Mouse (Mus musculus): ENCODE measurements around the gene Ephb2. TPM values are rescaled to one million over a fixed set of nuclear protein-coding genes. Genes with fewer than 3 reads are reported as not detected.

The Ephb2 gene
- polyA plus RNA-seq, 1 experiment from 2014 or later, result 33.7 TPM

DNA sequence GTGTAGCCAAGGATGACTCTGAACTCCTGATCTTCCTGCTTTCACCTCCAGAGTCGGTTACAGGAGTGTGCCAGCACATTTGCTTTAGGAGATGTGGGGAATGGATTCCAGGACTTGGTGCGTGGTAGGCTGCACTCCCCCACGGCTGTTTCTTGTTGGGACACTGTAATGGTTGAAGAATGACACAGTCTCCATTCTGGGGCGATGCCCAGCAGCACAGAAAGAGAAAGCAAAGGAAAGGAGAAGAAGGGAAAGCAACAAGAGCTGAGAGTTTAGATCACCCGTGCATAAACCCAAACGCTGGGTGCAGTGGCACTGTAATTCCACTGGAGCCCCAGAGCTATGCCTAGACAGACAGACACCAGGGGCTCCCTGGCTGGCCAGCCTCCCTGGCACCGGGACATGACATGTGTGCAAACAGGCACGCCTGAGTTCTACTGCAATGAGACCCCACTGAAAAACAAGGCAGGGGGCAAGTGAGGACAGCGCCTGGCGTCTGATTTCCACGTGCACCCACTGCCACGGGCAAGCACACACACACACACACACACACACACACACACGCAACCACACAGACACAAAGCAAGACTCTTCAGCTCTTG is 104.7 kb downstream of the Ephb2 start:
- H3K4me2 ChIP-seq, result no peak overlapping the region
- ATAC-seq (ENCODE audit: low FRiP score) (no peak), DNase-seq (ENCODE audit: low spot score, missing footprints) (no peak)
- no peak overlapping the region for H3K4me3 ChIP-seq (ENCODE audit: low read depth, low read length)
- H3K36me3 ChIP-seq (ENCODE audit: control insufficient read depth, insufficient read depth, low read length), result no peaks in the 10 kb centered on the region
- H3K9ac ChIP-seq (ENCODE audit: low read length), result no peak overlapping the region
- peaks cover 37% of the 10 kb centered on the region for H3K4me1 ChIP-seq (ENCODE audit: control insufficient read depth, insufficient read depth, low read length)
- no peaks in the 10 kb centered on the region for H3K27me3 ChIP-seq (ENCODE audit: control insufficient read depth, insufficient read depth, low read length)
- H3K9me3 ChIP-seq (ENCODE audit: control insufficient read depth, low read length), result no peaks in the 10 kb centered on the region
- no peak overlapping the region for H3K27ac ChIP-seq (ENCODE audit: low read depth, low read length)
- 81% methylated on average over 13 of the region's 13 CpGs for WGBS

- no peaks in the 10 kb centered on the region for H3K27me3 ChIP-seq (ENCODE audit: control insufficient read depth, insufficient read depth, low read length)
- H3K4me1 ChIP-seq (ENCODE audit: control insufficient read depth, insufficient read depth, low read length), result peaks cover 31% of the 10 kb centered on the region
- no peak for ATAC-seq (ENCODE audit: low FRiP score)
- no peak overlapping the region for H3K4me3 ChIP-seq (ENCODE audit: low read depth, low read length)
- no peak overlapping the region for H3K27ac ChIP-seq (ENCODE audit: low read depth, low read length)
- no peak overlapping the region for H3K4me2 ChIP-seq
- H3K9ac ChIP-seq (ENCODE audit: low read length), result no peak overlapping the region
- H3K9me3 ChIP-seq (ENCODE audit: control insufficient read depth, low read length), result no peaks in the 10 kb centered on the region
- WGBS, result 87% methylated on average over 9 of the region's 9 CpGs
- no peak for DNase-seq (ENCODE audit: low spot score, missing footprints)
- H3K36me3 ChIP-seq (ENCODE audit: control insufficient read depth, insufficient read depth, low read length), result no peaks in the 10 kb centered on the region
Measured at GRCm38 (mm10) chr4:136730501-136730900, 105.3 kb downstream of the Ephb2 start.

- ATAC-seq (ENCODE audit: low FRiP score) (no peak), DNase-seq (ENCODE audit: low spot score, missing footprints) (no peak)
- no peak overlapping the region for H3K9ac ChIP-seq (ENCODE audit: low read length)
- peaks cover 29% of the 10 kb centered on the region for H3K4me1 ChIP-seq (ENCODE audit: control insufficient read depth, insufficient read depth, low read length)
- H3K27me3 ChIP-seq (ENCODE audit: control insufficient read depth, insufficient read depth, low read length), result no peaks in the 10 kb centered on the region
- no peak overlapping the region for H3K4me2 ChIP-seq
- H3K4me3 ChIP-seq (ENCODE audit: low read depth, low read length), result no peak overlapping the region
- 92% methylated on average over 2 of the region's 2 CpGs for WGBS
- no peak overlapping the region for H3K27ac ChIP-seq (ENCODE audit: low read depth, low read length)
- H3K36me3 ChIP-seq (ENCODE audit: control insufficient read depth, insufficient read depth, low read length), result no peaks in the 10 kb centered on the region
- no peaks in the 10 kb centered on the region for H3K9me3 ChIP-seq (ENCODE audit: control insufficient read depth, low read length)
Measured at GRCm38 (mm10) chr4:136729574-136729973, 106.2 kb downstream of the Ephb2 start.

GRCm38 (mm10) chr4:136726941-136727340 is 108.8 kb downstream of the Ephb2 start:
- Histone ChIP-seq H3K36me3 (ENCODE audit: control insufficient read depth, insufficient read depth, low read length) (no peaks in the 10 kb centered on the region), H3K4me1 (ENCODE audit: control insufficient read depth, insufficient read depth, low read length) (peaks cover 5% of the 10 kb centered on the region), H3K27me3 (ENCODE audit: control insufficient read depth, insufficient read depth, low read length) (no peaks in the 10 kb centered on the region), H3K4me2 (no peak overlapping the region), H3K9ac (ENCODE audit: low read length) (no peak overlapping the region), H3K27ac (ENCODE audit: low read depth, low read length) (no peak overlapping the region; the same call in 1 of the 2 replicates), H3K4me3 (ENCODE audit: low read depth, low read length) (no peak overlapping the region), H3K9me3 (ENCODE audit: control insufficient read depth, low read length) (no peaks in the 10 kb centered on the region)
- ATAC-seq (ENCODE audit: low FRiP score), result no peak
- no peak for DNase-seq (ENCODE audit: low spot score, missing footprints)
- 56% methylated on average over 8 of the region's 8 CpGs for WGBS

- Histone ChIP-seq H3K27ac (ENCODE audit: low read depth, low read length) (no peak overlapping the region), H3K9me3 (ENCODE audit: control insufficient read depth, low read length) (no peaks in the 10 kb centered on the region), H3K4me1 (ENCODE audit: control insufficient read depth, insufficient read depth, low read length) (peaks cover 5% of the 10 kb centered on the region), H3K27me3 (ENCODE audit: control insufficient read depth, insufficient read depth, low read length) (no peaks in the 10 kb centered on the region), H3K9ac (ENCODE audit: low read length) (no peak overlapping the region), H3K36me3 (ENCODE audit: control insufficient read depth, insufficient read depth, low read length) (no peaks in the 10 kb centered on the region), H3K4me3 (ENCODE audit: low read depth, low read length) (no peak overlapping the region), H3K4me2 (no peak overlapping the region)
- no peak for ATAC-seq (ENCODE audit: low FRiP score)
- 76% methylated on average over 17 of the region's 17 CpGs for WGBS
- DNase-seq (ENCODE audit: low spot score, missing footprints), result no peak
Measured at GRCm38 (mm10) chr4:136724731-136725130, 111.1 kb downstream of the Ephb2 start.

DNA sequence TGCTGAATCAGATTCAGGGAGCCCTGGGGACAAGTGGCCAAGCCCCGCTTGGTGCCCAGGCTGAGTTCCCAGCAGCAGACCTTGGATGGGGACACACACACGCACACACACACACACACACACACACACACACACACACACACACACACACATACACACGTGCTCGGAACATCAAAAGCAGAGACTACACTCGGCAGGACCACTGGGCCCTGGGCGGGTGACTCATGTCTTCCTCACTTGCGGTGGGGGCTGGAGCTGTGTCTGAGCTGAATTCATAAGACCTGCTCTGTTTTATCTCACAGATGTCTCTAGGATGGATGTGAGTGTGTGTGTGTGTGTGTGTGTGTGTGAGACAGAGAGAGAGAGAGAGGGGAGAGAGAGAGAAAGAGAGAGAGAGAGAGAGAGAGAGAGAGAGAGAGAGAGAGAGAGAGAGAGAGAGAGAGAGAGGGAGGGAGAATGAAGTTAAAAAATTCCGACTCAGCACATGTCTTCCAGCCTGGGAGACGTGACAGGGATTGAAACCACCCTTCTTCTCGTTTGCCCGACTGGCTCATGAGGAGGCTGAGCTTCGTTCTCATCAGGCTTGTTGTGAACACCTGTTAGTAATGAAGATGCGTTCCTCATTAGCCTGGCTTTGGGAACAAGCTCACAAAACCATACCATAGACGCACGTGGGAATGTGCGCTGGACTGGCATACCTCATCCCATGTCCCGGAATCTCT is 113.3 kb downstream of the Ephb2 start:
- no peak overlapping the region for H3K27ac ChIP-seq (ENCODE audit: low read depth, low read length)

GRCm38 (mm10) chr4:136721937-136722336 is 113.9 kb downstream of the Ephb2 start:
- no peak overlapping the region for H3K9ac ChIP-seq (ENCODE audit: low read length)
- no peak overlapping the region for H3K27ac ChIP-seq (ENCODE audit: low read depth, low read length)
- 57% methylated on average over 3 of the region's 3 CpGs for WGBS
- H3K36me3 ChIP-seq (ENCODE audit: control insufficient read depth, insufficient read depth, low read length), result no peaks in the 10 kb centered on the region
- H3K9me3 ChIP-seq (ENCODE audit: control insufficient read depth, low read length), result no peaks in the 10 kb centered on the region
- DNase-seq (ENCODE audit: low spot score, missing footprints) (no peak), ATAC-seq (ENCODE audit: low FRiP score) (no peak)
- no peak overlapping the region for H3K4me3 ChIP-seq (ENCODE audit: low read depth, low read length)
- H3K4me2 ChIP-seq, result no peak overlapping the region
- no peaks in the 10 kb centered on the region for H3K27me3 ChIP-seq (ENCODE audit: control insufficient read depth, insufficient read depth, low read length)
- no peaks in the 10 kb centered on the region; the same call in none of the 2 replicates for H3K4me1 ChIP-seq (ENCODE audit: control insufficient read depth, insufficient read depth, low read length)

More for the DNA sequence above, 113.3 kb downstream of the Ephb2 start:
- H3K4me3 ChIP-seq (ENCODE audit: low read depth, low read length), result no peak overlapping the region
- H3K4me2 ChIP-seq, result no peak overlapping the region
- DNase-seq (ENCODE audit: low spot score, missing footprints) (no peak), ATAC-seq (ENCODE audit: low FRiP score) (no peak)
- 76% methylated on average over 17 of the region's 17 CpGs for WGBS
- H3K27me3 ChIP-seq (ENCODE audit: control insufficient read depth, insufficient read depth, low read length), result no peaks in the 10 kb centered on the region
- peaks cover 5% of the 10 kb centered on the region for H3K4me1 ChIP-seq (ENCODE audit: control insufficient read depth, insufficient read depth, low read length)
- H3K9ac ChIP-seq (ENCODE audit: low read length), result no peak overlapping the region
- no peaks in the 10 kb centered on the region for H3K9me3 ChIP-seq (ENCODE audit: control insufficient read depth, low read length)
- no peaks in the 10 kb centered on the region for H3K36me3 ChIP-seq (ENCODE audit: control insufficient read depth, insufficient read depth, low read length)

- H3K9me3 ChIP-seq (ENCODE audit: control insufficient read depth, low read length), result no peaks in the 10 kb centered on the region
- 90% methylated on average over 9 of the region's 9 CpGs for WGBS
- no peaks in the 10 kb centered on the region for H3K36me3 ChIP-seq (ENCODE audit: control insufficient read depth, insufficient read depth, low read length)
- H3K27me3 ChIP-seq (ENCODE audit: control insufficient read depth, insufficient read depth, low read length), result no peaks in the 10 kb centered on the region
- no peak overlapping the region for H3K4me2 ChIP-seq
- DNase-seq (ENCODE audit: low spot score, missing footprints), result no peak
- H3K4me1 ChIP-seq (ENCODE audit: control insufficient read depth, insufficient read depth, low read length), result no peaks in the 10 kb centered on the region; the same call in none of the 2 replicates
- no peak overlapping the region for H3K4me3 ChIP-seq (ENCODE audit: low read depth, low read length)
- H3K9ac ChIP-seq (ENCODE audit: low read length), result no peak overlapping the region
- no peak for ATAC-seq (ENCODE audit: low FRiP score)
- no peak overlapping the region for H3K27ac ChIP-seq (ENCODE audit: low read depth, low read length)
Measured at GRCm38 (mm10) chr4:136720025-136720424, 115.8 kb downstream of the Ephb2 start.

- DNase-seq (ENCODE audit: low spot score, missing footprints) (no peak), ATAC-seq (ENCODE audit: low FRiP score) (no peak)
- Histone ChIP-seq H3K4me2 (no peak overlapping the region), H3K27me3 (ENCODE audit: control insufficient read depth, insufficient read depth, low read length) (no peaks in the 10 kb centered on the region), H3K4me1 (ENCODE audit: control insufficient read depth, insufficient read depth, low read length) (no peaks in the 10 kb centered on the region; the same call in none of the 2 replicates), H3K36me3 (ENCODE audit: control insufficient read depth, insufficient read depth, low read length) (no peaks in the 10 kb centered on the region), H3K27ac (ENCODE audit: low read depth, low read length) (no peak overlapping the region), H3K9ac (ENCODE audit: low read length) (no peak overlapping the region), H3K4me3 (ENCODE audit: low read depth, low read length) (no peak overlapping the region), H3K9me3 (ENCODE audit: control insufficient read depth, low read length) (no peaks in the 10 kb centered on the region)
- 93% methylated on average over 14 of the region's 14 CpGs for whole genome bisulfite sequencing
Measured at GRCm38 (mm10) chr4:136718193-136718986, 117.4 kb downstream of the Ephb2 start.

All from midbrain, embryonic 11.5 days (tissue).